Comparison of ENCODE assay signal across 20 mouse cellular contexts in the genomic region with DNA sequence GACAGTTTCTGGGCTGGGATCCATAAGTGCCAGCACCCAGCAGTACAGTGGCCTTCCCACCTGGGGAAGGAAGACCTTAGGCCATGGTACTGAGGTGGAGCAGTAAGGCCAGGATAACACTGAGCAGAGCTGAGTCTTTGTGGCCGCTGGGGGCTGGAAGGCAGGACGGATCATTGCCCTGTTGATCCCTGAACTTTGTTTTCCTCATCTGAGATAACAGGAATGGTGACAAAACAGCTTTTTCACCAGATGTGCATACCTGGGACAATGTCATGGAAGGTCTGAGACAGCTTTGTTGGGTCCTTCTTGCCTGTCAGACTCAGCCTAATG. TPM values are rescaled to one million over a fixed set of nuclear protein-coding genes. Genes with fewer than 3 reads are reported as not detected.
DNase-seq lines count a peak whose midpoint lies in the region; ATAC-seq lines count a peak whose summit lies in the region.
"Had no signal": no experiment of that assay in that cellular context is flagged by ENCODE, and none has a peak within 500 bp of the region (broad histone marks: within the 10 kb centered on the region; RNA-seq: fewer than 3 reads in every experiment).

No protein-coding gene starts in this region.

- intact Hi-C loops in heart, postnatal 36 days (cut with DNase I) = loop anchor here (10.0 kb wide), 1 partner anchor 761 kb away; no protein-coding TSS in a partner anchor

- no peak overlapping the region for H3K4me3 ChIP-seq in lung, embryonic 15.5 days
- H3K4me3 ChIP-seq in liver, embryonic 11.5 days (ENCODE audit: low read depth, low read length) = no peak overlapping the region
- H3K4me3 ChIP-seq in stomach, embryonic 15.5 days (replicated peaks) = 0 out of 2 replicates have a peak overlapping the region, but pooled peaks have one; percentile 19
- H3K4me3 ChIP-seq: heart, adult 2 months; myocyte had no signal

- WGBS in lung, embryonic 15.5 days = 68% methylated on average over 2 of the region's 2 CpGs
- 63% methylated on average over 2 of the region's 2 CpGs for WGBS in liver, embryonic 11.5 days
- 63% methylated on average over 2 of the region's 2 CpGs for WGBS in stomach, embryonic 15.5 days

- ATAC-seq in lung, embryonic 15.5 days (ENCODE audit: borderline replicate concordance, extremely low read depth, low FRiP score, low TSS enrichment) = no peak
- ATAC-seq in liver, embryonic 11.5 days (replicated peaks; ENCODE audit: low FRiP score) = 0 out of 2 replicates have a peak, but pooled peaks have one; percentile 8
- ATAC-seq in stomach, embryonic 15.5 days (ENCODE audit: insufficient read depth, low FRiP score, low read depth) = no peak

- H3K9ac ChIP-seq in lung, embryonic 15.5 days = no peak overlapping the region
- no peak overlapping the region for H3K9ac ChIP-seq in liver, embryonic 11.5 days (ENCODE audit: low read depth, low read length)
- peak overlapping the region; percentile 8; the same call in 1 of the 2 replicates for H3K9ac ChIP-seq in stomach, embryonic 15.5 days

- H3K27me3 ChIP-seq in lung, embryonic 15.5 days = peaks cover 7% of the 10 kb centered on the region; the same call in 1 of the 2 replicates
- H3K27me3 ChIP-seq in liver, embryonic 11.5 days (replicated peaks; ENCODE audit: control insufficient read depth, insufficient read depth, low read length) = peaks cover 10% of the 10 kb centered on the region
- H3K27me3 ChIP-seq in stomach, embryonic 15.5 days (replicated peaks) = no peaks in the 10 kb centered on the region

- H3K36me3 ChIP-seq in lung, embryonic 15.5 days = no peaks in the 10 kb centered on the region
- H3K36me3 ChIP-seq in liver, embryonic 11.5 days (ENCODE audit: control insufficient read depth, insufficient read depth, low read length) = no peaks in the 10 kb centered on the region
- no peaks in the 10 kb centered on the region for H3K36me3 ChIP-seq in stomach, embryonic 15.5 days

- H3K27ac ChIP-seq in lung, embryonic 15.5 days = no peak overlapping the region
- H3K27ac ChIP-seq in liver, embryonic 11.5 days (ENCODE audit: low read depth, low read length) = no peak overlapping the region
- H3K27ac ChIP-seq in stomach, embryonic 15.5 days = no peak overlapping the region
- H3K27ac ChIP-seq: heart, adult 2 months had no signal

- no peaks in the 10 kb centered on the region for H3K9me3 ChIP-seq in lung, embryonic 15.5 days
- H3K9me3 ChIP-seq in liver, embryonic 11.5 days (ENCODE audit: control insufficient read depth, low read length) = no peaks in the 10 kb centered on the region
- H3K9me3 ChIP-seq in stomach, embryonic 15.5 days = no peaks in the 10 kb centered on the region

- peak overlapping the region; percentile 41 for H3K4me2 ChIP-seq in lung, embryonic 15.5 days
- H3K4me2 ChIP-seq in liver, embryonic 11.5 days = peak overlapping the region; percentile 26
- peak overlapping the region; percentile 39 for H3K4me2 ChIP-seq in stomach, embryonic 15.5 days
- H3K4me2 ChIP-seq: midbrain, embryonic 11.5 days had no signal

- DNase-seq in heart, adult 11 months = peak; percentile 64
- no peak for DNase-seq in heart, postnatal 36 days
- DNase-seq in lung, postnatal 4 days = no peak
- no peak for DNase-seq in liver, embryonic 11.5 days (ENCODE audit: low spot score)
- no peak for DNase-seq in heart, adult 8-10 months (ENCODE audit: low spot score)
- no peak for DNase-seq in spleen, postnatal 36 days (ENCODE audit: low spot score in 2 of 2)
- DNase-seq: cerebellum, adult 11 months; cerebellum, postnatal 25 days; heart, adult 2 months; thymus, adult 18-20 months had no signal

- 0 out of 2 replicates have a peak, but pooled peaks cover 5% of the 10 kb centered on the region for H3K4me1 ChIP-seq in lung, embryonic 15.5 days
- no peaks in the 10 kb centered on the region; the same call in 1 of the 2 replicates for H3K4me1 ChIP-seq in liver, embryonic 11.5 days (replicated peaks; ENCODE audit: control insufficient read depth, insufficient read depth, low read length)
- H3K4me1 ChIP-seq in stomach, embryonic 15.5 days = no peaks in the 10 kb centered on the region

RNA-seq across cellular contexts. Expression of gene Urah, which starts 0.9 kb away (rescaled TPM):
- 1 to 10 TPM in 1 of 2 experiments, under 1 TPM in 1; 0.44 to 1.2 TPM for total RNA-seq in heart, postnatal 36 days (2021)
- polyA plus RNA-seq in lung, embryonic 15.5 days (2015; fragmentation: Nextera tagmentation; extraction: Ambion mirVana) = 4.4 and 5.1 TPM in 2 replicates
- 2.7 and 3.7 TPM in 2 replicates for polyA plus RNA-seq in liver, embryonic 11.5 days (2014; fragmentation: Nextera tagmentation; extraction: Ambion mirVana)
- 13.9 and 23.4 TPM in 2 replicates for polyA plus RNA-seq in stomach, embryonic 15.5 days (2015; fragmentation: Nextera tagmentation; extraction: Ambion mirVana)
- 1 to 10 TPM in 2 of 4 experiments, under 1 TPM in 2; 0.79 to 3.2 (median 1.4) TPM for total RNA-seq in heart, adult 8-10 months (2022)
- polyA plus RNA-seq: midbrain, embryonic 11.5 days had no signal

RNA-seq across cellular contexts. Expression of gene Scgb1c1, which starts 9.6 kb away (rescaled TPM):
- total RNA-seq in heart, postnatal 36 days (2021) = 10 to 100 TPM; 23.9 to 24.8 TPM
- not detected in 2 replicates for polyA plus RNA-seq in lung, embryonic 15.5 days (2015; fragmentation: Nextera tagmentation; extraction: Ambion mirVana)
- polyA plus RNA-seq in liver, embryonic 11.5 days (2014; fragmentation: Nextera tagmentation; extraction: Ambion mirVana) = not detected in 2 replicates
- not detected in 2 replicates for polyA plus RNA-seq in stomach, embryonic 15.5 days (2015; fragmentation: Nextera tagmentation; extraction: Ambion mirVana)
- total RNA-seq in heart, adult 8-10 months (2022) = 10 to 100 TPM; 26.3 to 49.2 (median 37.1) TPM
- total RNA-seq: left cerebral cortex, adult 8-10 months had no signal
- polyA plus RNA-seq: embryonic facial prominence, embryonic 11.5 days; kidney, embryonic 14.5 days; large intestine, adult 2 months; limb, embryonic 14.5 days; midbrain, embryonic 11.5 days; myocyte had no signal

RNA-seq across cellular contexts. Expression of gene Odf3, which starts 11.9 kb away (rescaled TPM):
- total RNA-seq in heart, postnatal 36 days (2021) = not detected
- polyA plus RNA-seq in lung, embryonic 15.5 days (2015; fragmentation: Nextera tagmentation; extraction: Ambion mirVana) = not detected in 2 replicates
- not detected in 2 replicates for polyA plus RNA-seq in liver, embryonic 11.5 days (2014; fragmentation: Nextera tagmentation; extraction: Ambion mirVana)
- polyA plus RNA-seq in stomach, embryonic 15.5 days (2015; fragmentation: Nextera tagmentation; extraction: Ambion mirVana) = 0.17 TPM in 1 of 2 replicates, not detected in the other
- total RNA-seq in heart, adult 8-10 months (2022) = not detected
- total RNA-seq: heart, adult 2 months had no signal
- polyA plus RNA-seq: embryonic facial prominence, embryonic 11.5 days; heart, postnatal 0 days; kidney, embryonic 14.5 days; large intestine, adult 2 months; midbrain, embryonic 11.5 days had no signal

RNA-seq across cellular contexts. Expression of gene Zfp941, which starts 13.7 kb away (rescaled TPM):
- under 1 TPM; 0.19 to 0.35 TPM for total RNA-seq in heart, postnatal 36 days (2021)
- polyA plus RNA-seq in lung, embryonic 15.5 days (2015; fragmentation: Nextera tagmentation; extraction: Ambion mirVana) = 0.52 and 0.59 TPM in 2 replicates
- polyA plus RNA-seq in liver, embryonic 11.5 days (2014; fragmentation: Nextera tagmentation; extraction: Ambion mirVana) = 0.63 and 0.96 TPM in 2 replicates
- polyA plus RNA-seq in stomach, embryonic 15.5 days (2015; fragmentation: Nextera tagmentation; extraction: Ambion mirVana) = 1.5 and 1.7 TPM in 2 replicates
- under 1 TPM; 0.06 to 0.53 (median 0.30) TPM for total RNA-seq in heart, adult 8-10 months (2022)

RNA-seq across cellular contexts. Expression of gene Gm45785, which starts 20.4 kb away (rescaled TPM):
- total RNA-seq in heart, postnatal 36 days (2021) = not detected
- not detected in 2 replicates for polyA plus RNA-seq in lung, embryonic 15.5 days (2015; fragmentation: Nextera tagmentation; extraction: Ambion mirVana)
- polyA plus RNA-seq in liver, embryonic 11.5 days (2014; fragmentation: Nextera tagmentation; extraction: Ambion mirVana) = not detected in 2 replicates
- not detected in 2 replicates for polyA plus RNA-seq in stomach, embryonic 15.5 days (2015; fragmentation: Nextera tagmentation; extraction: Ambion mirVana)
- total RNA-seq in heart, adult 8-10 months (2022) = not detected
- total RNA-seq: heart, adult 2 months had no signal
- polyA plus RNA-seq: embryonic facial prominence, embryonic 11.5 days; heart, adult 2 months; heart, postnatal 0 days; kidney, embryonic 14.5 days; large intestine, adult 2 months; limb, embryonic 14.5 days; midbrain, embryonic 11.5 days; myocyte had no signal
